Mouse (Mus musculus) A20 (cell line): Measurements from ENCODE around the gene Ing4.

ENCODE experiments used
- DNase-seq: peaks from one replicate; pipeline ENCODE4 v3.0.0-alpha.2; 2011; ENCODE audit warnings: low read depth, low spot score

Gene Ing4

DNA sequence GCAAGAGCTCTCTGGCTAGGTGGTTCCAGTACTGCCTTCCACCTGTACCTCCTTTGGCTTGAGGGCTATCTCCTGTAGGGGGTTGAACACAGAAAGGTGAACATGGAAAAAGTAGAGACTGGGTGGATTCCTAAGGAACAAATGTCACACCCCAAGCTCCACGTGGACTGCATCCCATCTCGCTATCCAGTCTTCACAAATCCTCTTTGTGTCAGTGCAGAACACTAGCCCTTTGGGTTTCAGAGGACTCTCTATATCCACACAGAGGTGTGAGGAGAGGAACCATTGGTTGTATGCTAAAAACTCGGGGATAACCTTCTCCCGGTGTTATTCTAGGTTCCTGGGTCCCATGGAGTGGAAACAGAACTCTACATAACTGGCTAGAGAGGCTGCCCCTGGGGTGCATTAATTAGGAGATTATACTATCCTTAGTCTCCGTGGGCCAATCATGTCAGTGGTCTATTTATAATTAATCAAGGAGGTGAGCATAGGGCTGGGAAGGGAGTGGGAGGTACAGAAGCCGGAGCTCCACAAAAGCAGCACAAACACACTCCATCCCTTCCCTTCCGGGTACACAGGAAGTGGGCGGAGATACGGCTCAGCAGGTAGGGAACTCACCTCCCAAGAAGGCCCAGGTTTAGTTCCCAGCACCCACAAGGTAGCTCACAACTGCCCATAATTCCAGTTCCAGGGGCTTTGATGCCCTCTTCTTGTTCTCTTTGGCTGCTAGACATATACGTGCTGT, 51.0 kb downstream of the Ing4 start:
- DNase-seq: no peak

DNA sequence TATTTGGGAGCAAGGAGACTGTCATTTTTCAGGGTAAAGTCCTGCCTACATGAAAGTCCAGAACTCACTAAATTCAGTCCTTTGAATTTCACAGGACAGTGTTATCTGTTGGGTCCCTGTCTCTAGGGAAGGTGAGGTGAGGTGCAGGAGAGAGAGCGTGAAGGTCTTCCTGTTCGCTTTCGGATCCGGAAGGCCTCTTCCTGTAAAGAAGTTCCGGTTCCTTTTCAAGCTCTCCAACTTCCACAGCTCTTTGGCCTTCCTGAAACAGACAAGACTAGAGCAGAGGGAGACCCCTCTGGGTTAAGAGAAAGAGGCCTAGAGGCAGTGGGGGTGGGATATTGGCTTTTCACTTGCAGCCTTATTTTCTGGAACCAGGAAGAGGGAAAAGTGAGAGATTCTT, 52.8 kb downstream of the Ing4 start:
- no peak for DNase-seq

- DNase-seq: peak; percentile 33
Measured at GRCm38 (mm10) chr6:125094843-125095242, 55.3 kb downstream of the Ing4 start.

DNA sequence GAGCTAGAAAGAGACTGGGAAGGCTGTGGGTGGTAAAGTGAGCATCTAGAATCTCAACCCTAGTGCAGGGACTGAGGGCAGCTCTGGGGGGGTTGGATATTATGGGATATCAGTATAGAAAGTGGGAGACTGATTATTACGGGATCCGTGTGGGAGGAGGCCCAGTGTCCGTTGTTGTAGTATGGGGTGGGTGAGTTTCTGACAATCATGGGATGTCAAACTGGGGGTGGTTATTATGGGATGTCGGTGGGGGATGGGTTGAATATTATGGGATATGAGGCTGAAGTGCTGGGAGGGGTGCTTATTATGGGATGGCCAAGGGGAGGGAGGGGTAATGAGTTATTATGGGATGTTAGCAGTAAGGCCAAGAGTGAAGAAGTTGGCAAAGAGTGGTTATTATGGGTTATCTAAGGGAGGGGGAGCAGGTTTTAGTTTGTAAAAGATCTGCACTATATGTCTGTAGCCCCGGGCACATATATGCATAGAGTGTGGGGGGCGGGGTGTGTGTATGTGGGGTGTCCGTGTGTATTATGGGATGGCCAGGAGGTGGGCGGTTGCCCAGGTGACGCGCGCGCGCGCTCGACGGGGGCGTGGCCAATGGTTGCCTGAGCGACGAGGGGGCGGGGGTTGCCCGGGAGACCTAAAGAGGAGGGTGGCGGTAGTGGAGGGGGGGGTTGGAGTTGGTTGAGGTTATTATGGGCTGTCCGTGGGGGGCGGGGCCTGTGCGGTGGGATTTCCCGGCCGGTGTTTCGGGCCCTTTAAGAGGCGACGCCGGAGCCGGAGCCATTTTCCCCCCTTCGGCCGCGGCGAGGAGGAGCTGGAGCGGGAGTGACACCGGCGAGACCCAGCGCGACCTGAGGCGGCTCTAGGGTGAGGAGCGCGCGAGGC, 56.1 kb downstream of the Ing4 start, which contains the start of gene Chd4:
Gene Chd4 (plus strand): TSS at position 591 of the 888 bp plus-strand sequence.
- peak; percentile 97 for DNase-seq

DNA sequence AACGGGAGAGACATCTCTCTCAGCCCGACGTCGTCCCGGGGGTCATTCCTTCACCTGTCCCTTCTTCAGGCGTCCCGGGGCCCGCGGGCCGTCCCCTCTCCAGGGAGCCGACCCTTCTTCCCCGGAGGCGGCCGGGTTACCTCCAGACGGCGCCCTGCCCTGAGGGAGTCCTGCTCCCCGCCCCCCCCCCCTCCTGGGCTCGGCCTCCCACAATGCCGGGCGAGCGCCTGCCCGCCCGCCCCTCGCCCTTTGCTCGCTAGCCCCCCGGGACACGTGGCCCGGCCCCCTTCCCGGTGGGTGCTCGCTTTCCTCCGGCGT, 56.7 kb downstream of the Ing4 start:
- no peak for DNase-seq

GRCm38 (mm10) chr6:125096597-125097345, 57.2 kb downstream of the Ing4 start:
- peak; percentile 76 for DNase-seq

GRCm38 (mm10) chr6:125097346-125097689, 57.8 kb downstream of the Ing4 start:
- no peak for DNase-seq

DNA sequence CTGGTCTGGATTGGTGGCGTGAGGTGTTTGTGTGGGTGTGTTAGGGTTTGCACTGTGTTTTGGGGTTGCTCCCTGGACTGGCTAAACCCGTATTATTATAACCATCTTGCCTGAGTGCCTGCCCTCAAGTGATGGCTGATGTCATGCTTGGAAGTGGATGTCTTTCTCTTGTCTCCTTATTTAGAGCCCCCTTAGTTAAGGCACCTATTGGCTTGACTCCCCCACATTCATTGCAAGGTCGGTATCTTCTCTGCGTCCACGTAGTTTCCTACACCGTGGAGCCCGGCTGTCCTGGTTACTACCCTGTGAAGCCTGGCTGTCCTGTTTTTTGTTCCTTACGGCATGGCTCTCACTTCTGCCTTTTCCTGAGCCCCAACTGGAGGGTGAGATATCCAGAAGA, 58.4 kb downstream of the Ing4 start:
- no peak for DNase-seq

DNA sequence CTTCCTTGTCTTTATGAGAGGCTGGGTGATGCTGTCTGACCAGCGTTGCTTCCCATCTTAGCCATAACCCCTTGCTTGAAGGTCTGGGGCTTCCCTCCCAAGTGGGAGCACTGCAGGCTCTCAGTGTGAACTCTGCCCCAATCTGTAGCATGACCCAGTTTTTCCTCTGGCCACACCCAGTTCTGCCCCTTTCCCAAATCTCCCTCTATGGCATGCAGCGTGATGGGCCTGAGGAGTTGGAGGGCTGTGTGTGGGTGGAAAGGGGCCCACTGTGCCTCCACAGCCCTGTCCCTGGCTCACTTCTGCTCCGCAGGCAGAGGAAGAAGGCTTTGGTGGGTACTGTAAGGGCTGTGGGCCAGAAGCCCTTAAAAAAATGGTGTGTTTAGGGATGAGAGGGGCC, 59.0 kb downstream of the Ing4 start:
- no peak for DNase-seq
